Mouse (Mus musculus) midbrain, postnatal 0 days (tissue): ENCODE results near the gene Ccdc88c. TPM values are rescaled to one million over a fixed set of nuclear protein-coding genes. Genes with fewer than 3 reads are reported as not detected.
A peak's percentile ranks its signal among the peaks of the same experiment; 100 is the strongest.

Experiments
- ATAC-seq: fragments of 200-750 bp; cut with Nextera tagmentation; 2 replicates; pipeline ENCODE4 v1.8.0; 2017; ENCODE audit warnings: moderate number of reproducible peaks, mild to moderate bottlenecking, moderate TSS enrichment, moderate library complexity; ENCODE audit not compliant: low FRiP score
- DNase-seq: peaks from one replicate; pipeline ENCODE4 v3.0.0-alpha.2; 2015; ENCODE audit warnings: low spot score
- H3K27ac ChIP-seq: fragments of 300-500 bp; sonication (generic); 2 replicates; pipeline ENCODE4 v1.5.1; 2014; ENCODE audit warnings: low read depth, mild to moderate bottlenecking, low read length, mixed read lengths
- H3K27me3 ChIP-seq: fragments of 300-500 bp; sonication (generic); 2 replicates; pipeline ENCODE4 v1.6.1; 2014; ENCODE audit warnings: low read length, control low read depth, mixed read lengths; ENCODE audit not compliant: insufficient read depth
- H3K36me3 ChIP-seq: fragments of 300-500 bp; sonication (generic); 2 replicates; pipeline ENCODE4 v1.6.1; 2014; ENCODE audit warnings: low read length, control low read depth, mixed read lengths; ENCODE audit not compliant: insufficient read depth
- H3K4me1 ChIP-seq: fragments of 300-500 bp; sonication (generic); 2 replicates; pipeline ENCODE4 v1.6.1; 2014; ENCODE audit warnings: mild to moderate bottlenecking, control low read depth, antibody characterized with exemption, low read length, mixed read lengths; ENCODE audit not compliant: insufficient read depth
- H3K4me2 ChIP-seq: fragments of 300-500 bp; sonication (generic); 2 replicates; pipeline ENCODE4 v1.6.1; 2014; ENCODE audit warnings: low read depth, mild to moderate bottlenecking, low read length, mixed read lengths; ENCODE audit not compliant: poor library complexity, severe bottlenecking
- H3K4me3 ChIP-seq: fragments of 300-500 bp; sonication (generic); 2 replicates; pipeline ENCODE4 v1.5.1; 2014; ENCODE audit warnings: low read depth, mild to moderate bottlenecking, low read length, moderate library complexity
- H3K9ac ChIP-seq: fragments of 300-500 bp; sonication (generic); replicated peaks from 2 replicates; pipeline ENCODE4 v1.6.1; 2014; ENCODE audit warnings: mild to moderate bottlenecking, low read length, moderate library complexity, mixed read lengths; ENCODE audit not compliant: poor library complexity, severe bottlenecking
- H3K9me3 ChIP-seq: fragments of 300-500 bp; sonication (generic); 2 replicates; pipeline ENCODE4 v1.6.1; 2016; ENCODE audit warnings: low read length, control low read depth
- CTCF ChIP-seq: IDR thresholded peaks from 2 replicates; pipeline ENCODE4 v1.5.1; 2016; ENCODE audit warnings: antibody characterized with exemption, mild to moderate bottlenecking
- WGBS: fragments of 180-500 bp; shearing (Covaris S2); extraction: QIAGEN DNeasy Blood & Tissue Kit; methylation state at CpG from one replicate; pipeline ENCODE4 v1.1.7; 2014; 5-methylcytosine and 5-hydroxymethylcytosine counted together
- polyA plus RNA-seq: library from polyadenylated mRNA; unstranded; fragments of >200 nt; fragmentation: Nextera tagmentation; extraction: Ambion mirVana; gene quantifications from 2 replicates; pipeline ENCODE4 v1.2.1, GENCODE M21; 2015
- total RNA-seq: library from RNA; depleted of rRNA; stranded (reverse); fragments of >200 nt; gene quantifications from 2 replicates; pipeline ENCODE4 v1.2.3, GENCODE M21; 2014

Ccdc88c gene
- total and polyA plus RNA-seq, 2 experiments from 2014 or later = 12.6 to 24.8 TPM

DNA sequence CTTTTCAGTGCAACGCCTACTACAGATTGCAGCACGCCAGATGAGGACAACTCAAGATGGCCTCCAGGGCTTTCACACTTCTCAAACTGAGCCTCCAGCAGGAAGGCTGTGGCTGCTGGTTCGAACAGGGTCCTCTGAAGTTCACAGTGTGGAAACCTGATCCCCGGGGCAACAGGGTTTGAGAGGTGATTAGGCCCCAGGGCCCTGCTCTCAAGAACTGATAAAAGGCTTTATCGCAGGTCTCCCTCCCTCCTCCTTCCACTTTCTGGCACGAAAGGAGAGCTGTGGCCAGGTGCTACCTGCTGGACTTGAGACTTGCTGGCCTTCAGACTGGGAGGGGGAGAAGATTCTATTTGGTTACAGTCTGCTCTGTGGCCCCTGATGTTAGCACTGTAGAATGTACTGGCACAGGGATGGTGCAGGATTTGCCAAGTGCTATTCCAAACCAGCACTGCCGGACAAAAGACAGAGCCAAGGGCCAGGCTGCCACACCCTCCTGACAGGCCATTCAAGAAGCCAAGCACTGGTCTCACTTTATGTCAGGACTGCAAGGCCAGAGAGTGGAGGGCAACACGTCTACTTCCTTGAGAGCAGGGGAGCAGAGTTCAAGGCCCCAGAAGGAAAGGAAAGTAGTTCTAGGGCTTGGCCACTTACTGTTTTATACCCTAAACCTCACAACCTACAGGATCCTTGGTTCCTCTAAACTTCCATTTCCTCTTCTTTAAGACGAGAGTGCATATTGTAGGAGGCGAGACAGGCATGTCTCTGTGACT lies 18.5 kb downstream of the Ccdc88c start:
- 77% methylated on average over 10 of the region's 10 CpGs for WGBS
- H3K4me1 ChIP-seq = peaks cover 12% of the 10 kb centered on the region
- no peak overlapping the region for H3K4me3 ChIP-seq
- DNase-seq = no peak
- H3K9me3 ChIP-seq = no peaks in the 10 kb centered on the region
- H3K27me3 ChIP-seq = no peaks in the 10 kb centered on the region
- no peak for ATAC-seq
- H3K4me2 ChIP-seq = no peak overlapping the region
- no peaks in the 10 kb centered on the region for H3K36me3 ChIP-seq
- TF ChIP-seq CTCF = no peak
- no peak overlapping the region for H3K27ac ChIP-seq
- H3K9ac ChIP-seq = no peak overlapping the region

- Histone ChIP-seq H3K9ac (no peak overlapping the region), H3K27me3 (no peaks in the 10 kb centered on the region), H3K27ac (no peak overlapping the region), H3K4me2 (no peak overlapping the region), H3K36me3 (no peaks in the 10 kb centered on the region), H3K9me3 (no peaks in the 10 kb centered on the region), H3K4me1 (peaks cover 12% of the 10 kb centered on the region), H3K4me3 (no peak overlapping the region)
- TF ChIP-seq CTCF = no peak
- WGBS = 91% methylated on average over 4 of the region's 4 CpGs
- DNase-seq (no peak), ATAC-seq (no peak)
Observed at GRCm38 (mm10) chr12:101009225-101009624, 19.6 kb downstream of the Ccdc88c start.

DNA sequence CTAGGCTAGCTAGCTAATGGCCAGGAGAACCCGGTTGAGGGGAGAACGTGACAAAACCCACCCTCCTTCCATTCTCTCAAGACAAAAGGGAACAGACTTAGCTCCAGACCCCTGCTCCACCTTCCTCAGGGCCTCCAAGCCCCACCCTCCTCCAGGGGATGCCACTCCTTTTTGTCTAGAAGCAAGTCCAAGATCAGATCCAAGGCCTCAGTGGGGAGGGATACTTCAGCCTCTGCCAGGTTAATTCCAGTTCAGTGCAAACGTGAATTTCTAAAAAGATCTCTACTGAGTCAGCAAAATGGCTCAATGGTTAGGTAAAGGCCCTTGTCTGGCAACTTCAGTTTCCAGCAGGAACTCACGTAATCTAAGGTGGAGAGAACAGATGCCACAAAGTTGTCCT lies 20.2 kb downstream of the Ccdc88c start:
- 39% methylated on average over 4 of the region's 4 CpGs for WGBS
- Histone ChIP-seq H3K27me3 (no peaks in the 10 kb centered on the region), H3K4me1 (peaks cover 12% of the 10 kb centered on the region), H3K36me3 (no peaks in the 10 kb centered on the region), H3K9me3 (no peaks in the 10 kb centered on the region), H3K9ac (no peak overlapping the region), H3K27ac (no peak overlapping the region), H3K4me3 (no peak overlapping the region), H3K4me2 (no peak overlapping the region)
- TF ChIP-seq CTCF = no peak
- DNase-seq (no peak), ATAC-seq (no peak)

DNA sequence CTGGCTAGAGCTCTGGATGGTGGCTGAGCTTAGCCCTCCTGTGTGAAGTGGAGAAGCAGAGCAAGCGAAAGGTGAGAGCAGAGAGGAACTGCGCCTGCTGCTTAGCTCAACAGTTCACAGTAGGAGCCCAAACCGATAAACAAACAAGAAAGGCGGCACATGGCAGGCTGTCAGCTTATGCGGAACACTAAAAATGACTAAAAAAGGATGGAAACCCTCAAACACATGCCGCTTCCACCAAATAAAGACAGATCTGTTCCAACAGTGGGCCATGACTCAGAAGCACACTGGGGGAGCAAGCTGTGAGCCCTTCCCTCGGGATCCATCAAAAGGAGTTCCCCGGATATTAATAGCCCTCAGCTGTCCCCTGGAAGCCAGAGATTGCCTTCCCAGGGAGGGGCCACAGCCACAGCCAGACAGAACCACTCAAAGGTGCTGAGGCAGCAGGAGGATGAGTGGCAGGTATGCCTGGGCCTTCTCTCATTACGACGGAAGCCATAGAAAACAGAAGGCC lies 20.8 kb downstream of the Ccdc88c start:
- TF ChIP-seq CTCF = no peak
- no peak for ATAC-seq
- 27% methylated on average over 10 of the region's 10 CpGs for WGBS

DNA sequence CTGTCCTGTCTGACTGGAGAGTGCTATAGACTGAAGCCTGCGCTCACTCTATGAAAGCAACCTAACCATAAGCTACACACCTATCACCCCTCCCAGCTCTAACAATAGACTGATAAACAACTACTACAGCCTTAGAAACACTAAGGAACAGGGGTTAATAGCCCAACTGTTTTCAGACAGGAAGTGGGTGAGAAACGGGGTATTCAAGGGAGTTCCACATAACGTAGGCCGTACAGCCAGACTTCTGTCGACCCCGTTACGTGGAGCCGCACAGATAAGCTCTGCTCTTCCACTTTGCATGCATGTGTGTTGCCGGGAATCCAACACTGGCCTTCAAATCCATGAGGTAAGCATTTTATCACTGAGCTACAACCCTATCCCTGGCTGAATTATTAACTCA lies 21.4 kb downstream of the Ccdc88c start:
- TF ChIP-seq CTCF = no peak
- no peaks in the 10 kb centered on the region for H3K9me3 ChIP-seq
- no peaks in the 10 kb centered on the region for H3K27me3 ChIP-seq
- no peak overlapping the region for H3K4me2 ChIP-seq
- no peak overlapping the region for H3K4me3 ChIP-seq
- H3K27ac ChIP-seq = 0 out of 2 replicates have a peak overlapping the region, but pooled peaks have one; percentile 12
- ATAC-seq (no peak), DNase-seq (no peak)
- peaks cover 5% of the 10 kb centered on the region for H3K4me1 ChIP-seq
- no peak overlapping the region for H3K9ac ChIP-seq
- no peaks in the 10 kb centered on the region for H3K36me3 ChIP-seq
- WGBS = 80% methylated on average over 9 of the region's 9 CpGs

More for the DNA sequence above, 20.8 kb downstream of the Ccdc88c start:
- no peaks in the 10 kb centered on the region for H3K36me3 ChIP-seq
- H3K4me2 ChIP-seq = 0 out of 2 replicates have a peak overlapping the region, but pooled peaks have one; percentile 9
- DNase-seq = no peak
- H3K9ac ChIP-seq = no peak overlapping the region
- H3K9me3 ChIP-seq = no peaks in the 10 kb centered on the region
- no peak overlapping the region for H3K4me3 ChIP-seq
- peaks cover 11% of the 10 kb centered on the region for H3K4me1 ChIP-seq
- no peaks in the 10 kb centered on the region for H3K27me3 ChIP-seq
- 0 out of 2 replicates have a peak overlapping the region, but pooled peaks have one; percentile 12 for H3K27ac ChIP-seq

DNA sequence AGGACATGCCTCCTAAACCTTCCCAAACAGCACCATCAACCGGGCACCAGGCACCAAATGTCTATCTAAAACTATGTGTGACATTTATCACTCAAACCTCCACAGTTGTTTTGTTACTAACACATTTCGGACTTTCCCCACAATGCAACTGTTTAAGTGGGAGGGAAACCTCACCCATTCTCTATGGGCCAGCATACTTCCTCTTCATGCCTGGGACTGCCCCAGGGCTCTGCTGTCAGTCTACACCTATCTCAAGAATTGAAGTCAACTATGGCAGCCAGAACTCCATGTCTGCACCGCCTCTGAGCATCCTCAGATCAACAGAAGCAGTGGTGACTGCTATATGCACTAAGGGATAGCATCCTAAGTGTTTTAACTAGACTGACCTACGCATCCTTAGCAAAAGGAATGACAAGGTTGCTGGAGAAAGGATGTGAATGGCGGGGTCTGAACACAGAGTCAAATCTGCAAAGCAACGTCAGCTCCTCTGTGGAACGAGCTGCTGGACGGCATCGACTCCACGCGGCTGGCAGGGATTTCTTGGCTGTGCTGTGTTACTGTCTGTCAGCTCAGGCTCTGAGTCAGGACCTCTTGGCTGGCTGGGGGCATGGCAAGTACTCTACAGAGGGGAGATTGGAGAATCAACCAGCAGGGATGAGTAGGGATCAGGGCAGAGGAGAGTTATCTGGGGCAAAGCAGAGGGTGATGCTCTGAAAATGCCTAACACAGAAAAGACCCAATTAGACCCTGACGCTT lies 23.0 kb downstream of the Ccdc88c start:
- Histone ChIP-seq H3K4me1 (peaks cover 3% of the 10 kb centered on the region; the same call in 1 of the 2 replicates), H3K27ac (no peak overlapping the region), H3K4me2 (no peak overlapping the region), H3K9me3 (no peaks in the 10 kb centered on the region), H3K36me3 (no peaks in the 10 kb centered on the region), H3K9ac (no peak overlapping the region), H3K4me3 (no peak overlapping the region), H3K27me3 (no peaks in the 10 kb centered on the region)
- WGBS = 82% methylated on average over 12 of the region's 12 CpGs
- ATAC-seq (no peak), DNase-seq (no peak)
- TF ChIP-seq CTCF = no peak
